Mouse (Mus musculus): Measurements from ENCODE around the gene Ghrl. TPM values are rescaled to one million over a fixed set of nuclear protein-coding genes. Genes with fewer than 3 reads are reported as not detected.
"Not testable (repeated sequence)": the region's sequence is repeated elsewhere in the genome, so short reads cannot be mapped to it uniquely, and the experiment has no call there.

Ghrl gene
- polyA plus RNA-seq, 1 experiment from 2014 or later = 1.9 TPM

DNA sequence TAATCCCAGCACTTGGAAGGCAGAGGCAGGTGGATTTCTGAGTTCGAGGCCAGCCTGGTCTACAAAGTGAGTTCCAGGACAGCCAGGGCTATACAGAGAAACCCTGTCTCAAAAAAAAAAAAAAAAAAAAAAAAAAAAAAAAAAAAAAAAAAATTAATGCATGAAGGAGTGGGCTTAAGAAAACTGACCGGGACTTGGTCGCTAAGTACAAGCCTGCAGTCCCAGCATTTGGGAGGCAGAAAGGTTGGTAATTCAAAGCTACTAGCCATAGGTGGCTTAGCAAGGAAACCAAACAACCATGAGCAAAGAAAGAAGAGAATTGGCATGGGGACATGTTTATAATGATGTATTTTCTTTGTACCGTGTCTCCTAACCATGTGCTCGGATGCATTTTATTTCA lies 6.3 kb downstream of the Ghrl start:
- Histone ChIP-seq H3K36me3 (ENCODE audit: control insufficient read depth, insufficient read depth) (peaks cover 79% of the 10 kb centered on the region), H3K4me1 (ENCODE audit: control insufficient read depth, low read depth, low read length) (peaks cover 10% of the 10 kb centered on the region)
- not testable (repeated sequence) for H3K9me3 ChIP-seq (replicated peaks; ENCODE audit: control insufficient read depth, low read length); ATAC-seq (ENCODE audit: low read depth); H3K4me3 ChIP-seq (ENCODE audit: low read depth, low read length); H3K27me3 ChIP-seq (ENCODE audit: control insufficient read depth, insufficient read depth, low read depth, low read length); H3K4me2 ChIP-seq (ENCODE audit: low read depth, low read length); H3K27ac ChIP-seq (ENCODE audit: low read length); H3K9ac ChIP-seq (ENCODE audit: low read depth, low read length)
- WGBS (ENCODE audit: insufficient replicate concordance) = 90% methylated on average over 5 of the region's 5 CpGs

GRCm38 (mm10) chr6:113712718-113713117 lies 7.0 kb downstream of the Ghrl start:
- Histone ChIP-seq H3K4me2 (ENCODE audit: low read depth, low read length) (no peak overlapping the region), H3K27me3 (ENCODE audit: control insufficient read depth, insufficient read depth, low read depth, low read length) (no peaks in the 10 kb centered on the region), H3K36me3 (ENCODE audit: control insufficient read depth, insufficient read depth) (peaks cover 86% of the 10 kb centered on the region), H3K9ac (ENCODE audit: low read depth, low read length) (no peak overlapping the region), H3K4me3 (ENCODE audit: low read depth, low read length) (no peak overlapping the region), H3K4me1 (ENCODE audit: control insufficient read depth, low read depth, low read length) (peaks cover 10% of the 10 kb centered on the region), H3K27ac (ENCODE audit: low read length) (no peak overlapping the region), H3K9me3 (replicated peaks; ENCODE audit: control insufficient read depth, low read length) (no peaks in the 10 kb centered on the region)
- 87% methylated on average over 3 of the region's 3 CpGs for WGBS (ENCODE audit: insufficient replicate concordance)
- no peak for ATAC-seq (ENCODE audit: low read depth)

DNA sequence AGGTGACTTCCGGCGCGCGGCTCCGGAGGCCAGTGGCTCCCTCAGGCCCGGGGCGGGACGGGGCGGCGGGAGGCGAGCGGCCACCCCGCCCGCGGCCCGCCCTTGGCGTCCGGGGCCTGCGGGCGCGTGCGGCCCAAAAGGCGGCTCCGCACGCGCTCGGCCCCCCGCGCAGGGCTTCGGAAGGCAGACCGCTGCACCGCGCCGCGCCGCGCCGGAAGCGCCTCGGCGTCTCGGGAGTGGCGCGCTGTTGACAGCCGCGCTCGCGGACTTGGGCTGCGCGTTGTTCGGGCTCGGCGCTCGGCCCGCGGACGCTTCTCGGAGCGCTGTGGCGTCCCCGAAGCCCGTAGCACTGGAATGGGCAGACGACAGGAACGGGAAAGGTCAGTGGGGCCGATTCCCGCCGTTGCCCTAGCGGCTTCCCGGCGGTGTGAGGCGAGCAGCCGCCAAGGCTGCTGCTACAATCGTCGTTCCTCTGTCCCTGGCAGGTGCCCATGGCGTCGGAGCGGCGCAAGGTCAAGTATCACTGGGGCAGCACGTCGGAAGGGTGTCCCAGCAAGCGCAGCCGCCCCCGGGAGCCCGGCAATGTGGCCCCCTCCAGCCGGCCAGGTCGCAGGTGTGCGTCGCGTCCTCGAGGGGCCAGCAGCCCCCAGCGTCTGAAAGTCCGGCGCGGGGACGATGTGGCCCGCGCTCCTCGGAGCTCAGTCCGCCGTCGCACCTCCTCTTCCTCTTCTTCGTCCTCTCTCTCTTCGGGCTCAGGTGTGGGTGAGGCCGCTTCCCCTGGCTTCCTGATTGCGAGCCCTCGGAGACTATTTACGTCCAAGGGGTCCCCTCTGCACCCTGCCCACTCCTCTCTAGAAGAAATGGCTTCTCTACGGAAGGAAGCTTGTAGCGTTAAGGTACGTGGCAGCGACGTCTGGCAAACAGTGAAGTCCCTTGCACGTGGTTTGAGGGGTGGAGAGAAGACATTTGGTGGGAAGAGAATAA lies 22.2 kb downstream of the Ghrl start:
- peaks cover 23% of the 10 kb centered on the region for H3K36me3 ChIP-seq (ENCODE audit: control insufficient read depth, insufficient read depth)
- H3K4me3 ChIP-seq (ENCODE audit: low read depth, low read length) = peak overlapping the region; percentile 91
- peaks cover 50% of the 10 kb centered on the region for H3K4me1 ChIP-seq (ENCODE audit: control insufficient read depth, low read depth, low read length)
- H3K4me2 ChIP-seq (ENCODE audit: low read depth, low read length) = peak overlapping the region; percentile 96
- ATAC-seq (ENCODE audit: low read depth) = no peak
- H3K9me3 ChIP-seq (replicated peaks; ENCODE audit: control insufficient read depth, low read length) = no peaks in the 10 kb centered on the region
- H3K9ac ChIP-seq (ENCODE audit: low read depth, low read length) = peak overlapping the region; percentile 95
- H3K27me3 ChIP-seq (ENCODE audit: control insufficient read depth, insufficient read depth, low read depth, low read length) = no peaks in the 10 kb centered on the region
- 0% methylated on average over 104 of the region's 113 CpGs for WGBS (ENCODE audit: insufficient replicate concordance)
- H3K27ac ChIP-seq (ENCODE audit: low read length) = peak overlapping the region; percentile 98

DNA sequence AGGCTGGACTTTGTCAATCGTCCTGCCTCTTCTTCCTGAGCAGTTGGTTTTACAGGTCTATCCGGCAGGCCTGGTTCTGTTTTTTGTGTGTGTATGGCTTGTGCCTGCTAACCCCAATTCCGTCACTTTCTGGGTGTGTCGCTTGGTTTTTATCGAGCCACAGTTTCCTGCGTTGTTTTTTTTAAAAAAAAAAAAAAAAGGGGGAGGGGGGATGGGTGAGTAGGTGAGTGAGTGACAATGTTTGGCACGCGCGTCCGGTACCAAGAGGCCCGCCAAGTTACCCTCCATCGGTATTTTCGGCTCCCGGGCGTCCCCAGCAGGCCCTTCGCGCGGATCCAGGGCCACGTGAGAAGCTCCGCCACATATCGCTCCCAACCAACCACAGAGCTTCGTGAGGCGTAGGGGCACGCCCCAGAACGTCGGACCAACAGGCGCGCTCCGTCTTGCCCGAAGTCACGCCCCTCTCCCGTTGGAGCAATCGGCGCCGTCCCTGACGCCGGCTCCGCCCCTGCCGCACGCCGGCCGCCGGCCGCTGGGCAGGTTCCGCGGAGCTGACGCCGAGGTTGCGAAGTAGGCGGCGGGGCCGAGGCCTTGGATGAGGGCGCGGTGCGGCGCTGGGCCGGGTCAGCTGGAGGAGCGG lies 23.0 kb downstream of the Ghrl start, which contains the start of gene Tatdn2:
Gene Tatdn2, plus strand, starts transcription at position 469 of the 640 bp plus-strand sequence.
- Histone ChIP-seq H3K4me1 (ENCODE audit: control insufficient read depth, low read depth, low read length) (peaks cover 57% of the 10 kb centered on the region), H3K9ac (ENCODE audit: low read depth, low read length) (peak within 1 kb of the TSS; percentile 95), H3K9me3 (replicated peaks; ENCODE audit: control insufficient read depth, low read length) (no peaks in the 10 kb centered on the region), H3K4me2 (ENCODE audit: low read depth, low read length) (peak within 1 kb of the TSS; percentile 96), H3K36me3 (ENCODE audit: control insufficient read depth, insufficient read depth) (peaks cover 15% of the 10 kb centered on the region), H3K4me3 (ENCODE audit: low read depth, low read length) (peak within 1 kb of the TSS; percentile 91), H3K27ac (ENCODE audit: low read length) (peak within 1 kb of the TSS; percentile 98), H3K27me3 (ENCODE audit: control insufficient read depth, insufficient read depth, low read depth, low read length) (no peaks in the 10 kb centered on the region)
- WGBS (ENCODE audit: insufficient replicate concordance) = 0% methylated on average over 57 of the region's 58 CpGs
- ATAC-seq (ENCODE audit: low read depth) = peak; percentile 95

DNA sequence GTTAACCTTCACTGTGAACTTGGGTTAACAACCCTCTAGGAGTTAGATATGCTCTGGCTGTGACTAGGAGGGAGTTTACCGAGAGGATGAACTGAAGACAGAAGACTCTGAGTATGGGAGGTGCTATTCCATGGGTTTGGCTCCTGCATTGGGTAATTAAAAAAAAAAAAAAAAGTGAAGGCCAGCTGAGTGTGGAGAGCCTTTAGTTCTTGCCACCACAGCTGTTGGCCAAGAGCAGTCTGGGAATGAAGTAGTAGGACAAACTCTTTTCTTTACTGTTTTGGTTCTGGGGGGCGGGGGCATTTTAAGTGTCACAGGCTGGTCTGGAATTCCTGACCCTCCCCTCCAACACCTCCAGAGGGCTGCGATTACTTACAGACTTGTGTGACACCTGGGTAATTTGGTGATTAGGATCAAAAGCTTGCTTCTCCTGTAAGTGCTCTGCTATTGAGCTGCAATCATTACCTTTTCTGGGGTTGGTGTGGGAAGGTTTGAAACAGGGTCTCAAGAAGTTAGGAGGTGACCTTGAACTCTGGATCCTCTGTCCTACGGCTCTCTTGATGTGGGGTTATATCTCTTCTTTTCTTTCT lies 23.8 kb downstream of the Ghrl start:
- Histone ChIP-seq H3K9me3 (replicated peaks; ENCODE audit: control insufficient read depth, low read length) (no peaks in the 10 kb centered on the region), H3K9ac (ENCODE audit: low read depth, low read length) (peak overlapping the region; percentile 54), H3K4me1 (ENCODE audit: control insufficient read depth, low read depth, low read length) (peaks cover 64% of the 10 kb centered on the region), H3K27ac (ENCODE audit: low read length) (peak overlapping the region; percentile 98), H3K4me3 (ENCODE audit: low read depth, low read length) (peak overlapping the region; percentile 91), H3K27me3 (ENCODE audit: control insufficient read depth, insufficient read depth, low read depth, low read length) (no peaks in the 10 kb centered on the region), H3K4me2 (ENCODE audit: low read depth, low read length) (peak overlapping the region; percentile 79), H3K36me3 (ENCODE audit: control insufficient read depth, insufficient read depth) (peaks cover 15% of the 10 kb centered on the region)
- ATAC-seq (ENCODE audit: low read depth) = no peak
- WGBS (ENCODE audit: insufficient replicate concordance) = 30% methylated on average over 4 of the region's 4 CpGs

DNA sequence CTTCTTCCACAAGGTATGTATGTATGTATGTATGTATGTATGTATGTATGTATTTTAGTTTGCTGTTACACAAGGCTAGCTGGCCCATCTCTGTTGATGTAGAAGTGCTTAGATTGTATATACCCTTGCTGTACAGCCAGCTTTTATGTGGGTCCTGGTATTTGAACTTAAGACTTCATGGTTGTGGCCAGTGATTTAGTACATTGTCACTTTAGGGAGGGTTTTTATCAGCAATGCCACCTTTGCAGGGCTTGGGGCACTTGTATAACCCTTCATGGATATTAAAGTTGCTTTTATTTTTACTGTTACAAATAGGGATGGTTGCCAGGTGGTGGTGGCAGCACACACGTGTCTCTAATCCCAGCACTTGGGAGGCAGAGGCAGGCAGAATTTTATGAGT lies 24.5 kb downstream of the Ghrl start:
- Histone ChIP-seq H3K36me3 (ENCODE audit: control insufficient read depth, insufficient read depth) (peaks cover 12% of the 10 kb centered on the region), H3K4me2 (ENCODE audit: low read depth, low read length) (peak overlapping the region; percentile 79), H3K4me1 (ENCODE audit: control insufficient read depth, low read depth, low read length) (peaks cover 67% of the 10 kb centered on the region), H3K4me3 (ENCODE audit: low read depth, low read length) (no peak overlapping the region), H3K27ac (ENCODE audit: low read length) (peak overlapping the region; percentile 98), H3K27me3 (ENCODE audit: control insufficient read depth, insufficient read depth, low read depth, low read length) (no peaks in the 10 kb centered on the region), H3K9ac (ENCODE audit: low read depth, low read length) (no peak overlapping the region; the same call in 1 of the 2 replicates), H3K9me3 (replicated peaks; ENCODE audit: control insufficient read depth, low read length) (no peaks in the 10 kb centered on the region)
- WGBS (ENCODE audit: insufficient replicate concordance) = 18% methylated on average over 1 of the region's 1 CpGs
- ATAC-seq (ENCODE audit: low read depth) = no peak

- no peaks in the 10 kb centered on the region for H3K9me3 ChIP-seq (replicated peaks; ENCODE audit: control insufficient read depth, low read length)
- no peak for ATAC-seq (ENCODE audit: low read depth)
- 0 out of 2 replicates have a peak overlapping the region, but pooled peaks have one; percentile 19 for H3K27ac ChIP-seq (ENCODE audit: low read length)
- H3K4me3 ChIP-seq (ENCODE audit: low read depth, low read length) = 0 out of 2 replicates have a peak overlapping the region, but pooled peaks have one; percentile 4
- no peaks in the 10 kb centered on the region for H3K27me3 ChIP-seq (ENCODE audit: control insufficient read depth, insufficient read depth, low read depth, low read length)
- H3K4me2 ChIP-seq (ENCODE audit: low read depth, low read length) = peak overlapping the region; percentile 77
- H3K36me3 ChIP-seq (ENCODE audit: control insufficient read depth, insufficient read depth) = peaks cover 12% of the 10 kb centered on the region
- H3K9ac ChIP-seq (ENCODE audit: low read depth, low read length) = no peak overlapping the region
- WGBS (ENCODE audit: insufficient replicate concordance) = 53% methylated on average over 5 of the region's 5 CpGs
- peaks cover 71% of the 10 kb centered on the region for H3K4me1 ChIP-seq (ENCODE audit: control insufficient read depth, low read depth, low read length)
Measured at GRCm38 (mm10) chr6:113693377-113693776, 26.3 kb downstream of the Ghrl start.

DNA sequence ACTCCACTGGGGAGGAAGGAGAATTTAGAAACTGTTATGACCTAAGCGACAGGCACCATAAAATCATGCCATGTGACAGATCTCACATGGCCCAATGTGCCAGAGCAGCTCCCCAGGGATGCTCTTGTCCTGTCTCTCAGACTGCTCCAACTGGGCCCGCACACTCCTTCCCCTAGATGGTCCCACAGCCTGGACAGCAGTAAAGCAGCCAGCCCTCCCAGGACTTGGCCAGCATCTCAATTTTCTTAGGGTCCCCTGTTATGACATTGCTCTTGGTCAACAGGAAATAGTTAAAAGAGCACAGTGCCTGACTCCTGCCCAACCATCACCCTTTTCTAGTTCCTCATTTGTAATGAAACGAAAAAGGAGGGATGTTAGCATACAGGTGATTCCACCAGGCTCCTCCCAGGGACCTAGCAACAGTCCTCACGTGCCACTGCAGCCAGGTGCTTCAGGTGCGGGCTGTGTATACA lies 27.0 kb downstream of the Ghrl start:
- Histone ChIP-seq H3K27ac (ENCODE audit: low read length) (peak overlapping the region; percentile 74), H3K36me3 (ENCODE audit: control insufficient read depth, insufficient read depth) (peaks cover 12% of the 10 kb centered on the region), H3K9ac (ENCODE audit: low read depth, low read length) (peak overlapping the region; percentile 56), H3K4me3 (ENCODE audit: low read depth, low read length) (peak overlapping the region; percentile 68), H3K4me2 (ENCODE audit: low read depth, low read length) (peak overlapping the region; percentile 77), H3K27me3 (ENCODE audit: control insufficient read depth, insufficient read depth, low read depth, low read length) (no peaks in the 10 kb centered on the region), H3K4me1 (ENCODE audit: control insufficient read depth, low read depth, low read length) (peaks cover 68% of the 10 kb centered on the region), H3K9me3 (replicated peaks; ENCODE audit: control insufficient read depth, low read length) (no peaks in the 10 kb centered on the region)
- no peak for ATAC-seq (ENCODE audit: low read depth)
- 61% methylated on average over 5 of the region's 5 CpGs for WGBS (ENCODE audit: insufficient replicate concordance)
